Comparison of ENCODE assay signal across 8 mouse cellular contexts in the genomic region with DNA sequence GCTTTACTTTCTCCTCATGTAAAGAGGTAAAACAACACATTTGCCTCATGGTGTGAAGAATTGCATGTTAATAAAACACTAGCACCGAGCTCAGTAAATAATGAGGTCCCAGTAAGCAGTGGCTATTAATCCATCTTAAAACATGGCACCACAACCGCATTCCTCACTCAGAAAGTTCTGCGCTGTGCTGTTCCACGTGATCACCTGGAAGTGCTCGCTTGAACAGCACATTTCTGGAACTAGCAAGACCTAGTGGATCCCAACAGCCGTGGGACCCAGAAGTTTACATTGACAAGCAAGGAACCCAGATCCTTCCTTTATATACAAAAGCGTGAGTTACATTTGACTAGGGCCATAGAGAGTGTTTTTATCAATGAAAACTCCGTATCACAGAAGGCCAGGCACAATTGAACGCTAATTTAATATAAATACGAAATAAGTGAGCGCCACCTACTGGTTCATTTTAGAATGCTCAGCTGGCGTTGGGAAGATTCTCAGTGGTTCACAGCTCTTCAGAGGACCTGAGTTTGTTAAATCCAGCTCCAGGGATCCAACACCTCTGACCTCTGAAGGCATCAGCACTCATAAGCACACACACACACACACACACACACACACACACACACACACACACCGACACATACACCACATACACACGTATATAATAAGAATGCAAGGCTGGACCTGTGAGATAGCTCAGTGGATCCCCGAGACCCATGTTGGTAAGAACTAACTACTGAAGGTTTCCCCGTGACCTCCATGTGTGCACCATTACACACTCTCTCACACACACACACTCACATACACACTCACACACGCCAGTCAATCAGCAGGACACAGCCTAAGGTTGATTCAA. TPM values are rescaled to one million over a fixed set of nuclear protein-coding genes. Genes with fewer than 3 reads are reported as not detected.
DNase-seq lines count a peak whose midpoint lies in the region; ATAC-seq lines count a peak whose summit lies in the region.

No protein-coding gene starts in this region.

- no peaks in the 10 kb centered on the region for H3K9me3 ChIP-seq in heart, embryonic 13.5 days
- H3K9me3 ChIP-seq in neural tube, embryonic 12.5 days: no peaks in the 10 kb centered on the region

- no peaks in the 10 kb centered on the region for H3K4me1 ChIP-seq in heart, embryonic 13.5 days
- no peaks in the 10 kb centered on the region for H3K4me1 ChIP-seq in neural tube, embryonic 12.5 days

- H3K36me3 ChIP-seq in heart, embryonic 13.5 days: no peaks in the 10 kb centered on the region
- no peaks in the 10 kb centered on the region for H3K36me3 ChIP-seq in neural tube, embryonic 12.5 days

- H3K27ac ChIP-seq in heart, embryonic 13.5 days (replicated peaks): no peak overlapping the region
- H3K27ac ChIP-seq in neural tube, embryonic 12.5 days: no peak overlapping the region

- peak; percentile 64 for ATAC-seq in CD4-positive, CD25-positive, alpha-beta regulatory T cell, adult 4 months
- no peak for ATAC-seq in heart, embryonic 13.5 days (ENCODE audit: extremely low read depth, insufficient number of reproducible peaks, low FRiP score, low TSS enrichment)
- ATAC-seq in neural tube, embryonic 12.5 days (ENCODE audit: low FRiP score, low read depth): peak; percentile 37

- no peak overlapping the region for H3K4me3 ChIP-seq in heart, embryonic 13.5 days
- H3K4me3 ChIP-seq in neural tube, embryonic 12.5 days: no peak overlapping the region

- DNase-seq in 416B (ENCODE audit: low read depth): peak; percentile 76
- peak; percentile 44 to 61 for DNase-seq in cerebellum, postnatal 4 days (ENCODE audit: low spot score in 2 of 2)
- DNase-seq in kidney, postnatal 10 days: peak; percentile 70
- DNase-seq in lung, adult 18-20 months: peak; percentile 24 to 50
- no peak for DNase-seq in urinary bladder, postnatal 25 days (ENCODE audit: low spot score)

- H3K9ac ChIP-seq in heart, embryonic 13.5 days: no peak overlapping the region
- no peak overlapping the region for H3K9ac ChIP-seq in neural tube, embryonic 12.5 days

- H3K4me2 ChIP-seq in heart, embryonic 13.5 days: peak overlapping the region; percentile 47; the same call in 1 of the 2 replicates
- peak overlapping the region; percentile 35 for H3K4me2 ChIP-seq in neural tube, embryonic 12.5 days (replicated peaks)

- WGBS in heart, embryonic 13.5 days: 35% methylated on average over 17 of the region's 17 CpGs
- WGBS in neural tube, embryonic 12.5 days: 41% methylated on average over 17 of the region's 17 CpGs

- H3K27me3 ChIP-seq in heart, embryonic 13.5 days (replicated peaks): no peaks in the 10 kb centered on the region
- no peaks in the 10 kb centered on the region for H3K27me3 ChIP-seq in neural tube, embryonic 12.5 days (replicated peaks)

RNA-seq across cellular contexts. Expression of a gene that starts 25.5 kb away (rescaled TPM):
- 1,000 to 10,000 TPM; 1,099 to 1,661 TPM for polyA plus RNA-seq in CD4-positive, CD25-positive, alpha-beta regulatory T cell, adult 4 months (2017; shearing (Covaris generic))
- polyA plus RNA-seq in heart, embryonic 13.5 days (2015; fragmentation: Nextera tagmentation; extraction: Ambion mirVana): 444 and 458 TPM in 2 replicates
- polyA plus RNA-seq in neural tube, embryonic 12.5 days (2016; fragmentation: Nextera tagmentation; extraction: Ambion mirVana): 432 and 466 TPM in 2 replicates

RNA-seq across cellular contexts. Expression of a gene that starts 42.5 kb away (rescaled TPM):
- 1 to 10 TPM; 2.0 to 3.7 TPM for polyA plus RNA-seq in CD4-positive, CD25-positive, alpha-beta regulatory T cell, adult 4 months (2017; shearing (Covaris generic))
- 3.2 TPM in 2 replicates for polyA plus RNA-seq in heart, embryonic 13.5 days (2015; fragmentation: Nextera tagmentation; extraction: Ambion mirVana)
- polyA plus RNA-seq in neural tube, embryonic 12.5 days (2016; fragmentation: Nextera tagmentation; extraction: Ambion mirVana): 6.4 and 7.6 TPM in 2 replicates

RNA-seq across cellular contexts. Expression of a gene that starts 51.3 kb away (rescaled TPM):
- 1 to 10 TPM in 1 of 2 experiments, under 1 TPM in 1; 0.77 to 2.1 TPM for polyA plus RNA-seq in CD4-positive, CD25-positive, alpha-beta regulatory T cell, adult 4 months (2017; shearing (Covaris generic))
- 0.56 and 0.88 TPM in 2 replicates for polyA plus RNA-seq in heart, embryonic 13.5 days (2015; fragmentation: Nextera tagmentation; extraction: Ambion mirVana)
- polyA plus RNA-seq in neural tube, embryonic 12.5 days (2016; fragmentation: Nextera tagmentation; extraction: Ambion mirVana): 0.68 and 1.8 TPM in 2 replicates

RNA-seq across cellular contexts. Expression of a gene that starts 51.8 kb away (rescaled TPM):
- polyA plus RNA-seq in CD4-positive, CD25-positive, alpha-beta regulatory T cell, adult 4 months (2017; shearing (Covaris generic)): 1 to 10 TPM in 1 of 2 experiments, under 1 TPM in 1; 0.92 to 4.1 TPM
- 0.53 and 1.2 TPM in 2 replicates for polyA plus RNA-seq in heart, embryonic 13.5 days (2015; fragmentation: Nextera tagmentation; extraction: Ambion mirVana)
- polyA plus RNA-seq in neural tube, embryonic 12.5 days (2016; fragmentation: Nextera tagmentation; extraction: Ambion mirVana): 13.8 and 14.9 TPM in 2 replicates
